8 mouse cellular contexts compared by ENCODE assay signal in genomic region chr1:151499815-151500501, GRCm38 (mm10). TPM values are rescaled to one million over a fixed set of nuclear protein-coding genes. Genes with fewer than 3 reads are reported as not detected.
DNase-seq lines count a peak whose midpoint lies in the region; ATAC-seq and TF ChIP-seq lines count a peak whose summit lies in the region.

No protein-coding gene starts in this region.

- peak; percentile 44 for DNase-seq in right cerebral cortex, adult 18-20 months
- DNase-seq in right cerebral cortex, postnatal 25 days: no peak
- peak; percentile 73 to 76 for DNase-seq in heart, adult 2 months
- peak; percentile 43 to 48 for DNase-seq in kidney, adult 8-10 months
- peak; percentile 61 for DNase-seq in liver
- DNase-seq in midbrain, postnatal 0 days (ENCODE audit: low spot score): peak; percentile 35
- peak; percentile 22 to 41 for DNase-seq in spleen, postnatal 36 days (ENCODE audit: low spot score in 2 of 2)

- peak overlapping the region; percentile 80 for H3K4me3 ChIP-seq in embryonic facial prominence, embryonic 12.5 days
- H3K4me3 ChIP-seq in heart, adult 2 months: peak overlapping the region; percentile 77
- H3K4me3 ChIP-seq in midbrain, postnatal 0 days (ENCODE audit: low read depth, low read length): peak overlapping the region; percentile 94

- ATAC-seq in embryonic facial prominence, embryonic 12.5 days (ENCODE audit: insufficient number of reproducible peaks, insufficient read depth, low FRiP score, low TSS enrichment): peak; percentile 17; the same call in 1 of the 2 replicates
- ATAC-seq in midbrain, postnatal 0 days (ENCODE audit: low FRiP score): peak; percentile 60

- no peaks in the 10 kb centered on the region for H3K27me3 ChIP-seq in embryonic facial prominence, embryonic 12.5 days
- no peaks in the 10 kb centered on the region for H3K27me3 ChIP-seq in heart, adult 2 months (ENCODE audit: control insufficient read depth, insufficient read depth, low read length)
- no peaks in the 10 kb centered on the region for H3K27me3 ChIP-seq in midbrain, postnatal 0 days (ENCODE audit: insufficient read depth, low read length)

- under 1% methylated on average over 49 of the region's 59 CpGs for WGBS in embryonic facial prominence, embryonic 12.5 days
- WGBS in heart, adult 2 months: under 1% methylated on average over 59 of the region's 59 CpGs
- under 1% methylated on average over 53 of the region's 59 CpGs for WGBS in midbrain, postnatal 0 days

- no peaks in the 10 kb centered on the region for H3K36me3 ChIP-seq in embryonic facial prominence, embryonic 12.5 days
- H3K36me3 ChIP-seq in heart, adult 2 months (ENCODE audit: control insufficient read depth, insufficient read depth, low read length): peaks cover 5% of the 10 kb centered on the region
- no peaks in the 10 kb centered on the region for H3K36me3 ChIP-seq in midbrain, postnatal 0 days (ENCODE audit: insufficient read depth, low read length)

- H3K9ac ChIP-seq in embryonic facial prominence, embryonic 12.5 days: peak overlapping the region; percentile 97
- peak overlapping the region; percentile 98 for H3K9ac ChIP-seq in heart, adult 2 months (ENCODE audit: low read depth, low read length)
- H3K9ac ChIP-seq in midbrain, postnatal 0 days (replicated peaks; ENCODE audit: low read length, poor library complexity, severe bottlenecking): peak overlapping the region; percentile 95

- peak overlapping the region; percentile 99 for H3K27ac ChIP-seq in embryonic facial prominence, embryonic 12.5 days
- H3K27ac ChIP-seq in heart, adult 2 months: peak overlapping the region; percentile 83
- H3K27ac ChIP-seq in midbrain, postnatal 0 days (ENCODE audit: low read depth, low read length): peak overlapping the region; percentile 88

- no peak for TF ChIP-seq EP300 in heart, adult 2 months (IDR thresholded peaks at IDR 0.05; ENCODE audit: insufficient read depth, low read depth, low read length)

- intact Hi-C loops in heart, adult 2 months (cut with DNase I): loop anchor here (1.0 to 5.0 kb wide), 2 partner anchors 72 to 252 kb away; partner anchors contain the start of genes Swt1 and Trmt1l

- H3K4me1 ChIP-seq in embryonic facial prominence, embryonic 12.5 days: peaks cover 32% of the 10 kb centered on the region
- peaks cover 3% of the 10 kb centered on the region for H3K4me1 ChIP-seq in heart, adult 2 months (ENCODE audit: control insufficient read depth, insufficient read depth, low read length)
- H3K4me1 ChIP-seq in midbrain, postnatal 0 days (ENCODE audit: insufficient read depth, low read length): peaks cover 8% of the 10 kb centered on the region; the same call in 1 of the 2 replicates

- no peak for TF ChIP-seq CTCF in heart, adult 2 months (IDR thresholded peaks at IDR 0.05)
- TF ChIP-seq CTCF in midbrain, postnatal 0 days (IDR thresholded peaks at IDR 0.05): no peak

- no peaks in the 10 kb centered on the region; the same call in 1 of the 2 replicates for H3K79me2 ChIP-seq in heart, adult 2 months (replicated peaks; ENCODE audit: control insufficient read depth, insufficient read depth, low read length)

- H3K9me3 ChIP-seq in embryonic facial prominence, embryonic 12.5 days: no peaks in the 10 kb centered on the region
- no peaks in the 10 kb centered on the region for H3K9me3 ChIP-seq in midbrain, postnatal 0 days (ENCODE audit: low read length)

- peak overlapping the region; percentile 52 for H3K4me2 ChIP-seq in embryonic facial prominence, embryonic 12.5 days (replicated peaks)
- H3K4me2 ChIP-seq in midbrain, postnatal 0 days (ENCODE audit: low read depth, low read length, poor library complexity, severe bottlenecking): peak overlapping the region; percentile 62

- no peak for TF ChIP-seq POLR2A in heart, adult 2 months (IDR thresholded peaks at IDR 0.05; ENCODE audit: insufficient read depth, low read depth, low read length)

RNA-seq across cellular contexts. Expression of gene Rnf2, which starts 0.8 kb away (rescaled TPM):
- 113 and 122 TPM in 2 replicates for polyA plus RNA-seq in embryonic facial prominence, embryonic 12.5 days (2016; fragmentation: Nextera tagmentation; extraction: Ambion mirVana)
- total RNA-seq in heart, adult 2 months (2021): 10 to 100 TPM; 16.5 to 18.3 TPM
- polyA plus RNA-seq in heart, adult 2 months (2012; rRNA removed): 7.4 and 18.3 TPM in 2 replicates
- total RNA-seq in midbrain, postnatal 0 days (2014; rRNA removed): 68.1 and 77.1 TPM in 2 replicates
- polyA plus RNA-seq in midbrain, postnatal 0 days (2015; fragmentation: Nextera tagmentation; extraction: Ambion mirVana): 73.9 and 77.8 TPM in 2 replicates
